Mouse (Mus musculus): ENCODE data around the gene Trim31. TPM values are rescaled to one million over a fixed set of nuclear protein-coding genes. Genes with fewer than 3 reads are reported as not detected.

Gene Trim31
- not detected in 2 replicates for polyA plus RNA-seq (2014; fragmentation: Nextera tagmentation; extraction: Ambion mirVana)

DNA sequence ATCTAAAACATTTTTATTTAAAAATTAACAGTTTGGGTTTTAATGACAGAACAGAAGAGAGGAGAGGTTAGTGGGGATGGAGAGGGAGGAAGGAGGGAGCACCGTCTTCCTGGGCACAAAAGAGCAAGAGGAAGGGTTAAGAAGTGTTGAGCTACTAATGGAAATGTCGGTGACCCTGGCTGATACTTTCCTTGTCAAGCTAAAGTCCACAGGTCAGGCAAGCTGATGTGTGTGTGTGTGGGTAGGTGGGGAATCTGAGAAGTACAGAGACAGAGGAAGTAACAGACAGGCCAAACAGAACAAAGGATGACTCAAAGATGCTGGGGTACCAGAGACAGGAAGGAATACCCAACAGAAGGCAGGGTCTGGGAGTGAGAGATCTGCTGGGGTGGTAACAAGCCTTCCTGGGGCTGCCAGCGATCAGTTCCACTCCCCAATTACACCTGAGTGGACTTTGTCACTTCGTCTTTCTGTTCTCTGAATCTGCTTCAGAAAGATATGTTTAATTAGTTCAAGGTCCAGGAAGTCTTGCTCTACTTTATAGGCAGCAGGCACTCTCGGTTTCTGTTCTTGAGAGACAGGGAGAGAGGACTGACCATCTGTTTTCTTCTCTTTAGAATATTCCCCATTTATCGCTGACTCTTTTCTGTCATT is at the start of gene Trim31:
Trim31 (plus strand) TSS at position 567 of the 654 bp plus-strand sequence.
- Histone ChIP-seq H3K9ac (ENCODE audit: low read length) (no peak within 1 kb of the TSS), H3K4me2 (ENCODE audit: low read depth) (no peak within 1 kb of the TSS), H3K27me3 (ENCODE audit: control insufficient read depth, insufficient read depth, low read length) (no peaks in the 10 kb centered on the region), H3K4me1 (ENCODE audit: control insufficient read depth, insufficient read depth, low read length) (no peaks in the 10 kb centered on the region), H3K4me3 (ENCODE audit: low read depth, low read length) (no peak within 1 kb of the TSS), H3K9me3 (ENCODE audit: control insufficient read depth, low read length) (no peaks in the 10 kb centered on the region), H3K36me3 (ENCODE audit: control insufficient read depth, insufficient read depth, low read length) (no peaks in the 10 kb centered on the region), H3K27ac (ENCODE audit: low read depth, low read length) (no peak within 1 kb of the TSS)
- ATAC-seq (ENCODE audit: insufficient read depth, low FRiP score, low TSS enrichment) (no peak), DNase-seq (ENCODE audit: low spot score) (no peak)
- WGBS = 69% methylated on average over 6 of the region's 6 CpGs

DNA sequence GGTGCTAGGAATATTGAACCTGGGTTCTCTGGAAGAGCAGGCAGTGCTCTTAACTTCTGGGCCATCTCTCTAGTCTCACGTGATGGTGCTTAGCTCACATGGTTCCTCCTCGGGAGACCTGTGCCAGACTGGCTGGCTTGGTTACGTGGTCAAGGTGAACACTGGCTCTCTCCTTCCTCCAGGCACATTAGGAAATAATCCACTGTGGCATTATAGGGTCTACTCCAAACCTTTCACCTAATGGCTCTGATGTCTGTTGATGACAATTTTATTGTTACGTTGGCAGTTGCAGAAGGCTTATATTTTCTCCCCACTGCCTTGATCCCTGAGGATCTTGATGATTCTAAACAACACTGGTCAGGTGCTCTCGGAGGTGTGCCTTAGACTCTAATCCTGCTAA is 49.0 kb upstream of the Trim31 start:
- H3K4me2 ChIP-seq (ENCODE audit: low read depth) = no peak overlapping the region
- no peak overlapping the region for H3K9ac ChIP-seq (ENCODE audit: low read length)
- no peak overlapping the region for H3K27ac ChIP-seq (ENCODE audit: low read depth, low read length)
- peaks cover 7% of the 10 kb centered on the region for H3K36me3 ChIP-seq (ENCODE audit: control insufficient read depth, insufficient read depth, low read length)
- no peak overlapping the region for H3K4me3 ChIP-seq (ENCODE audit: low read depth, low read length)
- 89% methylated on average over 5 of the region's 5 CpGs for WGBS
- no peaks in the 10 kb centered on the region for H3K4me1 ChIP-seq (ENCODE audit: control insufficient read depth, insufficient read depth, low read length)
- no peaks in the 10 kb centered on the region for H3K27me3 ChIP-seq (ENCODE audit: control insufficient read depth, insufficient read depth, low read length)
- DNase-seq (ENCODE audit: low spot score) (no peak), ATAC-seq (ENCODE audit: insufficient read depth, low FRiP score, low TSS enrichment) (no peak)
- no peaks in the 10 kb centered on the region for H3K9me3 ChIP-seq (ENCODE audit: control insufficient read depth, low read length)

- Histone ChIP-seq H3K4me2 (ENCODE audit: low read depth) (no peak overlapping the region), H3K9me3 (ENCODE audit: control insufficient read depth, low read length) (no peaks in the 10 kb centered on the region), H3K27me3 (ENCODE audit: control insufficient read depth, insufficient read depth, low read length) (no peaks in the 10 kb centered on the region), H3K4me3 (ENCODE audit: low read depth, low read length) (no peak overlapping the region), H3K27ac (ENCODE audit: low read depth, low read length) (no peak overlapping the region), H3K4me1 (ENCODE audit: control insufficient read depth, insufficient read depth, low read length) (no peaks in the 10 kb centered on the region), H3K9ac (ENCODE audit: low read length) (no peak overlapping the region), H3K36me3 (ENCODE audit: control insufficient read depth, insufficient read depth, low read length) (peaks cover 7% of the 10 kb centered on the region)
- WGBS = 91% methylated on average over 2 of the region's 2 CpGs
- ATAC-seq (ENCODE audit: insufficient read depth, low FRiP score, low TSS enrichment) = no peak
- DNase-seq (ENCODE audit: low spot score) = no peak
These were observed 47.9 kb upstream of the Trim31 start for GRCm38 (mm10) chr17:36849992-36850391.

- Histone ChIP-seq H3K27me3 (ENCODE audit: control insufficient read depth, insufficient read depth, low read length) (no peaks in the 10 kb centered on the region), H3K4me2 (ENCODE audit: low read depth) (no peak overlapping the region), H3K9ac (ENCODE audit: low read length) (no peak overlapping the region), H3K27ac (ENCODE audit: low read depth, low read length) (no peak overlapping the region), H3K4me1 (ENCODE audit: control insufficient read depth, insufficient read depth, low read length) (no peaks in the 10 kb centered on the region), H3K36me3 (ENCODE audit: control insufficient read depth, insufficient read depth, low read length) (peaks cover 8% of the 10 kb centered on the region), H3K4me3 (ENCODE audit: low read depth, low read length) (no peak overlapping the region), H3K9me3 (ENCODE audit: control insufficient read depth, low read length) (no peaks in the 10 kb centered on the region)
- no peak for DNase-seq (ENCODE audit: low spot score)
- 96% methylated on average over 5 of the region's 5 CpGs for WGBS
- no peak for ATAC-seq (ENCODE audit: insufficient read depth, low FRiP score, low TSS enrichment)
These were observed 46.7 kb upstream of the Trim31 start for GRCm38 (mm10) chr17:36851200-36851599.

DNA sequence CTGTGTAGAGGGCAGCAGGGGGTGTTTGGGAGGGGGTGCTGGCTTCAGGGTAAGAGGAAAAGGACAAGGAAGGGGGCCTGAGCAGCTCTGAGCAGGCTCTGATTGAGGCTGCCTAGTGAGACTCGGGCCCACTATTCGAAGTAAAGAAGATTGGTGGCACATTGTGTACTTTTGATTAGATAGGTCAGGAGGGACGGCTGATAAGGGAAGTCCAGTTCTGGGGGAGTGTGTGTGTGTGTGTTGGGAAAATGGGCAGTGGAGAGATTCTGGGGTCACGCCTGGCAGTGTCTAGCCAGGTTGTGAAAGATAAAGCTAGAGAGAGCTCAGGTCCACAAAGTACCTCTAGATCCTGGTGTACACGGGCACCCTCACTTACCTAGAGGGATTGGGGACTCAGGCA is 46.3 kb upstream of the Trim31 start:
- Histone ChIP-seq H3K4me3 (ENCODE audit: low read depth, low read length) (no peak overlapping the region), H3K9ac (ENCODE audit: low read length) (no peak overlapping the region), H3K4me1 (ENCODE audit: control insufficient read depth, insufficient read depth, low read length) (no peaks in the 10 kb centered on the region), H3K36me3 (ENCODE audit: control insufficient read depth, insufficient read depth, low read length) (peaks cover 9% of the 10 kb centered on the region), H3K4me2 (ENCODE audit: low read depth) (no peak overlapping the region), H3K27me3 (ENCODE audit: control insufficient read depth, insufficient read depth, low read length) (no peaks in the 10 kb centered on the region), H3K9me3 (ENCODE audit: control insufficient read depth, low read length) (no peaks in the 10 kb centered on the region), H3K27ac (ENCODE audit: low read depth, low read length) (no peak overlapping the region)
- DNase-seq (ENCODE audit: low spot score) = no peak
- 88% methylated on average over 5 of the region's 5 CpGs for WGBS
- no peak for ATAC-seq (ENCODE audit: insufficient read depth, low FRiP score, low TSS enrichment)

- no peak overlapping the region for H3K4me3 ChIP-seq (ENCODE audit: low read depth, low read length)
- no peaks in the 10 kb centered on the region for H3K27me3 ChIP-seq (ENCODE audit: control insufficient read depth, insufficient read depth, low read length)
- DNase-seq (ENCODE audit: low spot score) (no peak), ATAC-seq (ENCODE audit: insufficient read depth, low FRiP score, low TSS enrichment) (no peak)
- peaks cover 13% of the 10 kb centered on the region for H3K36me3 ChIP-seq (ENCODE audit: control insufficient read depth, insufficient read depth, low read length)
- H3K9ac ChIP-seq (ENCODE audit: low read length) = no peak overlapping the region
- H3K4me1 ChIP-seq (ENCODE audit: control insufficient read depth, insufficient read depth, low read length) = no peaks in the 10 kb centered on the region
- no peak overlapping the region for H3K4me2 ChIP-seq (ENCODE audit: low read depth)
- WGBS = 94% methylated on average over 3 of the region's 3 CpGs
- no peaks in the 10 kb centered on the region for H3K9me3 ChIP-seq (ENCODE audit: control insufficient read depth, low read length)
- no peak overlapping the region for H3K27ac ChIP-seq (ENCODE audit: low read depth, low read length)
These were observed 42.4 kb upstream of the Trim31 start for GRCm38 (mm10) chr17:36855484-36855883.

DNA sequence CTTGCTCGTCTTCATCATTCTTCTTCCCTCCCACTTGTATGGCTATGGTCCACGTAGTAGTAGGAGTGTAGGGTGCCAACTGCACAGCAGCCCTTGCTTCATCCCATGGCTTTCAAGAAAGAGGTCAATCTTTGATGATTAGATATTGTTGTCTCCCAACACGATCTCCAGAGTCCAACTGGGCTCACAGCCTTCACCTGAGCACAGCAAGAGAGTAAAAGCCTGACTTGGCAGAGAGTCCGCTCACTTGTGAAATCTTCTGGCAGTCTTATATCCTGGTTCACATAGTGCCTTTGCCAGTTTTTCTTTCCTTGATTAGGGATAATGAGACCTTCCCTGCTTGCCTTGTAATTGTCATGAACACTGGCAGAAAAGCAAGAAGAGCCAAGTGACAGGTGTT is 41.7 kb upstream of the Trim31 start:
- 95% methylated on average over 4 of the region's 4 CpGs for WGBS

GRCm38 (mm10) chr17:36858181-36858580 is 39.7 kb upstream of the Trim31 start:
- no peak for ATAC-seq (ENCODE audit: insufficient read depth, low FRiP score, low TSS enrichment)
- no peak overlapping the region for H3K9ac ChIP-seq (ENCODE audit: low read length)
- peaks cover 8% of the 10 kb centered on the region; the same call in 1 of the 2 replicates for H3K36me3 ChIP-seq (ENCODE audit: control insufficient read depth, insufficient read depth, low read length)
- no peaks in the 10 kb centered on the region for H3K27me3 ChIP-seq (ENCODE audit: control insufficient read depth, insufficient read depth, low read length)
- H3K27ac ChIP-seq (ENCODE audit: low read depth, low read length) = no peak overlapping the region
- no peak overlapping the region for H3K4me3 ChIP-seq (ENCODE audit: low read depth, low read length)
- no peaks in the 10 kb centered on the region for H3K9me3 ChIP-seq (ENCODE audit: control insufficient read depth, low read length)
- no peaks in the 10 kb centered on the region for H3K4me1 ChIP-seq (ENCODE audit: control insufficient read depth, insufficient read depth, low read length)
- 90% methylated on average over 3 of the region's 3 CpGs for WGBS
- H3K4me2 ChIP-seq (ENCODE audit: low read depth) = no peak overlapping the region
- DNase-seq (ENCODE audit: low spot score) = no peak

More for the DNA sequence above, 41.7 kb upstream of the Trim31 start:
- DNase-seq (ENCODE audit: low spot score) = no peak
- Histone ChIP-seq H3K27ac (ENCODE audit: low read depth, low read length) (no peak overlapping the region), H3K9ac (ENCODE audit: low read length) (no peak overlapping the region), H3K4me2 (ENCODE audit: low read depth) (no peak overlapping the region), H3K27me3 (ENCODE audit: control insufficient read depth, insufficient read depth, low read length) (no peaks in the 10 kb centered on the region), H3K9me3 (ENCODE audit: control insufficient read depth, low read length) (no peaks in the 10 kb centered on the region), H3K4me1 (ENCODE audit: control insufficient read depth, insufficient read depth, low read length) (no peaks in the 10 kb centered on the region), H3K4me3 (ENCODE audit: low read depth, low read length) (no peak overlapping the region), H3K36me3 (ENCODE audit: control insufficient read depth, insufficient read depth, low read length) (peaks cover 11% of the 10 kb centered on the region)
- no peak for ATAC-seq (ENCODE audit: insufficient read depth, low FRiP score, low TSS enrichment)

DNA sequence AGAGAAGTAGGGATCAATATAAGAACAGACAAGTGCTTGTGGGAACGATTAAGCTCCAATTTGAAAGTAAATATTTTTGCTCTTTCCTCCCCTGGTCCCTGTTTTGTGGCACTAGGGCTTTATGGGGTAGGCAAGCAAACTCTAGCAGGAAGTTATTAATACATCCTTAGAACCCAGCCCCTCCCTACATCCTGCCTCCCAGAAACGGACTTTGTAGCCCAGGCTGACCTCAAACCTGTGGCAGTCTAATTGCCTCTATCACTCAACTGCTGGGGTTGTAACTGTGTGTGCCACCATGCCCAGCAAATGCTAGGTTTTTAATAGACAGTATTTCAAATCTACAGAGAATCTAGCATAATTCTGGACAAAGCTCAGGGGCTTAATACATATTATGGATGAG is 36.2 kb upstream of the Trim31 start:
- H3K4me3 ChIP-seq (ENCODE audit: low read depth, low read length) = no peak overlapping the region
- no peak overlapping the region for H3K9ac ChIP-seq (ENCODE audit: low read length)
- no peaks in the 10 kb centered on the region for H3K4me1 ChIP-seq (ENCODE audit: control insufficient read depth, insufficient read depth, low read length)
- DNase-seq (ENCODE audit: low spot score) = no peak
- H3K9me3 ChIP-seq (ENCODE audit: control insufficient read depth, low read length) = no peaks in the 10 kb centered on the region
- H3K36me3 ChIP-seq (ENCODE audit: control insufficient read depth, insufficient read depth, low read length) = peaks cover 4% of the 10 kb centered on the region; the same call in 1 of the 2 replicates
- WGBS = 71% methylated on average over 2 of the region's 2 CpGs
- no peak overlapping the region for H3K27ac ChIP-seq (ENCODE audit: low read depth, low read length)
- H3K4me2 ChIP-seq (ENCODE audit: low read depth) = no peak overlapping the region
- no peak for ATAC-seq (ENCODE audit: insufficient read depth, low FRiP score, low TSS enrichment)
- 0 out of 2 replicates have a peak, but pooled peaks cover 4% of the 10 kb centered on the region for H3K27me3 ChIP-seq (ENCODE audit: control insufficient read depth, insufficient read depth, low read length)

All from neural tube, embryonic 11.5 days (tissue).